Mouse (Mus musculus): ENCODE measurements at regions not wholly inside any gene's neighbourhood (a gene's known extent, or its start where the extent isn't known, plus 50 kb on each side); places are given as distances from the start of the nearest gene placed in this dataset.

DNA sequence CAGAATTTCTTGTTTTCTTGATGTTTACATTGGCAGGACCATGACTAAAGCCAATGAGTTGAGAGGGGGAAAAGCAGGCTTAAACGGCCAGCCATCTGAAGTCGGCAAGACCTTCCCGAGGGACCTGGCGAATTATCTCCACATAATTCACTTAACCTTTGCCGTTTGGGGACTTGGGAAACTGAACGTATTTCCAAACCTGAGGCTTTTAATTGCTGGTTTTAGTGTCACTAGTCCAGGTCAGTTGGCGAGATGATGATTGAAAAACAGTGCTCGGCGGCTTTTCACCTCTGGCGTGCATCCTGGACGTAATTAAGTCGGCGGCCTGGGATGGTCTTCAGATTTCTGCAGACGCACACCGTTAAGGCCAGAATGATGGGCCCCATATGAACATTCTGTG, 66.9 kb upstream of the Atp5g3 start:
- no peak overlapping the region for H3K9ac ChIP-seq (ENCODE audit: low read depth, low read length)
- no peak overlapping the region for H3K4me2 ChIP-seq (ENCODE audit: low read length)

GRCm38 (mm10) chr2:73973774-73974173, 62.6 kb upstream of the Atp5g3 start:
- ATAC-seq = no peak
- H3K4me3 ChIP-seq (ENCODE audit: low read length) = no peak overlapping the region
- H3K9ac ChIP-seq (ENCODE audit: low read depth, low read length) = no peak overlapping the region
- no peaks in the 10 kb centered on the region for H3K27me3 ChIP-seq (replicated peaks; ENCODE audit: control insufficient read depth, insufficient read depth, low read length)
- WGBS = 60% methylated on average over 3 of the region's 3 CpGs
- H3K4me1 ChIP-seq (ENCODE audit: control insufficient read depth, insufficient read depth, low read depth, low read length) = no peaks in the 10 kb centered on the region
- H3K9me3 ChIP-seq (ENCODE audit: control insufficient read depth, low read length) = no peaks in the 10 kb centered on the region
- H3K27ac ChIP-seq (ENCODE audit: low read depth, low read length) = no peak overlapping the region
- no peak overlapping the region for H3K4me2 ChIP-seq (ENCODE audit: low read length)
- H3K36me3 ChIP-seq (ENCODE audit: control insufficient read depth, insufficient read depth, low read length) = no peaks in the 10 kb centered on the region

More for the DNA sequence above, 66.9 kb upstream of the Atp5g3 start:
- WGBS = 61% methylated on average over 15 of the region's 15 CpGs
- H3K36me3 ChIP-seq (ENCODE audit: control insufficient read depth, insufficient read depth, low read length) = no peaks in the 10 kb centered on the region
- H3K4me1 ChIP-seq (ENCODE audit: control insufficient read depth, insufficient read depth, low read depth, low read length) = no peaks in the 10 kb centered on the region
- H3K27ac ChIP-seq (ENCODE audit: low read depth, low read length) = no peak overlapping the region
- H3K4me3 ChIP-seq (ENCODE audit: low read length) = no peak overlapping the region
- H3K27me3 ChIP-seq (replicated peaks; ENCODE audit: control insufficient read depth, insufficient read depth, low read length) = no peaks in the 10 kb centered on the region
- ATAC-seq = no peak
- no peaks in the 10 kb centered on the region for H3K9me3 ChIP-seq (ENCODE audit: control insufficient read depth, low read length)

DNA sequence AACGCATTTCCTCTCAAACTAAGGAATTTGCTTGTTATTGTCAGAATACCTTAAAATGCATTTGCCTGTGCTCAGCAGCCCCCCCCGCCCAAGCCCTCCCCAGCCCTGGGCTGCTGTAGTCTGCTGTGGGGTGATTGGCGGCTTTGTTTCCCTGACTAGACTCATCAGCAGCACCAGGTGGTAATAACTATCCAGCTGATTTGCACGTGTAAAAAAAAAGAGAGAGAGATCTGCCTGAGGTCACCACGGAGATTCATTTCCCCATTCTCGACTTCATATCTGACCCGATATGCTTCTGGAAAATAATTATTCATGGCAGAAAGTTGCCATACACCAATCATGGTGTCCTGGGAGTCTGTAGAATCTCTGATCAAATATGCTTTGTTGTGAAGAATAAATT, 56.5 kb upstream of the Atp5g3 start:
- Histone ChIP-seq H3K27me3 (replicated peaks; ENCODE audit: control insufficient read depth, insufficient read depth, low read length) (no peaks in the 10 kb centered on the region), H3K9me3 (ENCODE audit: control insufficient read depth, low read length) (no peaks in the 10 kb centered on the region), H3K4me3 (ENCODE audit: low read length) (no peak overlapping the region), H3K27ac (ENCODE audit: low read depth, low read length) (no peak overlapping the region), H3K9ac (ENCODE audit: low read depth, low read length) (no peak overlapping the region), H3K4me2 (ENCODE audit: low read length) (no peak overlapping the region), H3K36me3 (ENCODE audit: control insufficient read depth, insufficient read depth, low read length) (no peaks in the 10 kb centered on the region), H3K4me1 (ENCODE audit: control insufficient read depth, insufficient read depth, low read depth, low read length) (no peaks in the 10 kb centered on the region)
- no peak for ATAC-seq
- 46% methylated on average over 7 of the region's 7 CpGs for WGBS

- ATAC-seq = no peak
- Histone ChIP-seq H3K4me1 (ENCODE audit: control insufficient read depth, insufficient read depth, low read depth, low read length) (no peaks in the 10 kb centered on the region), H3K36me3 (ENCODE audit: control insufficient read depth, insufficient read depth, low read length) (no peaks in the 10 kb centered on the region), H3K4me2 (ENCODE audit: low read length) (no peak overlapping the region), H3K4me3 (ENCODE audit: low read length) (no peak overlapping the region), H3K27me3 (replicated peaks; ENCODE audit: control insufficient read depth, insufficient read depth, low read length) (no peaks in the 10 kb centered on the region), H3K9me3 (ENCODE audit: control insufficient read depth, low read length) (no peaks in the 10 kb centered on the region), H3K27ac (ENCODE audit: low read depth, low read length) (no peak overlapping the region), H3K9ac (ENCODE audit: low read depth, low read length) (no peak overlapping the region)
- WGBS = 11% methylated on average over 4 of the region's 4 CpGs
Measured at GRCm38 (mm10) chr2:73965595-73965994, 54.5 kb upstream of the Atp5g3 start.
